26 mouse cellular contexts compared by ENCODE assay signal in the genomic region with DNA sequence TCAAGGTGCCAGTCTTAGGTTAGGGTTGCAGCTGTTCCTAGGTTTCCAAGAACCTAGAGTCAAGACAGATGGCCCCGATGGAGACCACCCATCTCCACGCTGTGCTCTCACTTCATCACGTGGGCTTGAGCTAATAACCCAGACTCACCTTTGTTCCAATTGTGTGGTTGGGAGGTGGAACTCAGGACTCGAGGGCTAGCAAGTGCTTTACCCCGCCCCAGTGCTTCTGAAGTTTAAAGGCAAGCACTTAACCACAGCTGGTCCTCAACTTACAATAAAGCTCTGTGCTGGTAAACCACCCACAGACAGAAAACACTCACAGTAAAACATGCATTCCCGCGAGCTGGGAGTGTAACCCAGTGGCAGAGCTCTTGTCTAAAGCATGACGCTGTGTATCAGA.
DNase-seq lines count a peak whose midpoint lies in the region; ATAC-seq lines count a peak whose summit lies in the region.
"Had no signal": no experiment of that assay in that cellular context is flagged by ENCODE, and none has a peak within 500 bp of the region (broad histone marks: within the 10 kb centered on the region; RNA-seq: fewer than 3 reads in every experiment).

No protein-coding gene starts in this region.

- H3K27ac ChIP-seq in heart, embryonic 10.5 days: 0 out of 2 replicates have a peak overlapping the region, but pooled peaks have one; percentile 25
- H3K27ac ChIP-seq in lung, embryonic 16.5 days (ENCODE audit: low read length): no peak overlapping the region
- H3K27ac ChIP-seq: embryonic facial prominence, embryonic 13.5 days; forebrain, embryonic 15.5 days; heart, adult 2 months; hindbrain, embryonic 13.5 days; midbrain, embryonic 15.5 days; neural tube, embryonic 13.5 days; stomach, embryonic 15.5 days had no signal

- peaks cover 32% of the 10 kb centered on the region for H3K4me1 ChIP-seq in heart, embryonic 10.5 days
- peaks cover 21% of the 10 kb centered on the region for H3K4me1 ChIP-seq in lung, embryonic 16.5 days (replicated peaks; ENCODE audit: control insufficient read depth, insufficient read depth, low read length)
- H3K4me1 ChIP-seq: hindbrain, embryonic 13.5 days; stomach, embryonic 15.5 days had no signal

- H3K9ac ChIP-seq in lung, embryonic 16.5 days (ENCODE audit: low read length): no peak overlapping the region
- H3K9ac ChIP-seq: embryonic facial prominence, embryonic 13.5 days; forebrain, embryonic 15.5 days; hindbrain, embryonic 13.5 days; liver, postnatal 0 days; midbrain, embryonic 15.5 days; neural tube, embryonic 13.5 days; stomach, embryonic 15.5 days had no signal

- peak; percentile 69 for ATAC-seq in lung, embryonic 16.5 days (ENCODE audit: low read depth)
- ATAC-seq: forebrain, embryonic 15.5 days; liver, postnatal 0 days; midbrain, embryonic 15.5 days had no signal

- WGBS in heart, embryonic 10.5 days: 80% methylated on average over 8 of the region's 8 CpGs
- 45% methylated on average over 8 of the region's 8 CpGs for WGBS in lung, embryonic 16.5 days

- H3K27me3 ChIP-seq in heart, embryonic 10.5 days (ENCODE audit: insufficient read depth, poor library complexity, severe bottlenecking): no peaks in the 10 kb centered on the region
- no peaks in the 10 kb centered on the region for H3K27me3 ChIP-seq in lung, embryonic 16.5 days (ENCODE audit: control insufficient read depth, insufficient read depth, low read depth, low read length)
- H3K27me3 ChIP-seq: embryonic facial prominence, embryonic 13.5 days; forebrain, embryonic 15.5 days; midbrain, embryonic 15.5 days; neural tube, embryonic 13.5 days; stomach, embryonic 15.5 days had no signal

- no peaks in the 10 kb centered on the region for H3K9me3 ChIP-seq in heart, embryonic 10.5 days
- no peaks in the 10 kb centered on the region for H3K9me3 ChIP-seq in lung, embryonic 16.5 days (ENCODE audit: control insufficient read depth, low read length)
- H3K9me3 ChIP-seq: embryonic facial prominence, embryonic 13.5 days; forebrain, embryonic 15.5 days; hindbrain, embryonic 13.5 days; midbrain, embryonic 15.5 days; neural tube, embryonic 13.5 days; stomach, embryonic 15.5 days had no signal

- H3K4me2 ChIP-seq in lung, embryonic 16.5 days (ENCODE audit: low read depth, low read length): no peak overlapping the region
- H3K4me2 ChIP-seq: embryonic facial prominence, embryonic 13.5 days; forebrain, embryonic 15.5 days; hindbrain, embryonic 13.5 days; midbrain, embryonic 15.5 days; neural tube, embryonic 13.5 days; stomach, embryonic 15.5 days had no signal

- H3K36me3 ChIP-seq in heart, embryonic 10.5 days: no peaks in the 10 kb centered on the region
- no peaks in the 10 kb centered on the region for H3K36me3 ChIP-seq in lung, embryonic 16.5 days (ENCODE audit: control insufficient read depth, insufficient read depth, low read length)
- H3K36me3 ChIP-seq: embryonic facial prominence, embryonic 13.5 days; forebrain, embryonic 15.5 days; hindbrain, embryonic 13.5 days; midbrain, embryonic 15.5 days; neural tube, embryonic 13.5 days; stomach, embryonic 15.5 days had no signal

- no peak overlapping the region for H3K4me3 ChIP-seq in heart, embryonic 10.5 days
- no peak overlapping the region for H3K4me3 ChIP-seq in lung, embryonic 16.5 days (ENCODE audit: low read length)
- H3K4me3 ChIP-seq: embryonic facial prominence, embryonic 13.5 days; forebrain, embryonic 15.5 days; heart, adult 2 months; hindbrain, embryonic 13.5 days; midbrain, embryonic 15.5 days; neural tube, embryonic 13.5 days; stomach, embryonic 15.5 days had no signal

- DNase-seq in heart, embryonic 10.5 days (ENCODE audit: low spot score): peak; percentile 66
- DNase-seq in heart, adult 18-20 months: no peak
- DNase-seq in CD4-positive helper T cell, adult 2 months (ENCODE audit: low read depth, low spot score): peak; percentile 39
- DNase-seq in forelimb bud, embryonic 11.5 days (ENCODE audit: low read depth, low spot score): peak; percentile 43
- no peak for DNase-seq in spleen, adult 18-20 months
- DNase-seq in left cerebral cortex, adult 9 months (ENCODE audit: low spot score in 2 of 2): no peak
- DNase-seq: adrenal gland, postnatal 14 days; B cell, adult 2 months; cerebellum, adult 2 months; cerebellum, postnatal 25 days; gastrocnemius, postnatal 14 days; heart, adult 2 months; heart, postnatal 36 days; kidney, adult 8-10 months; kidney, postnatal 14 days; liver, postnatal 0 days; retina, postnatal 1 day; right cerebral cortex, postnatal 4 days; thymus, postnatal 25 days had no signal

Comparison
In these comparisons a context has a peak if more than half of its experiments do, and no peak if none do; other contexts are left out.
1. DNase-seq: peak in heart, embryonic 10.5 days (single experiment), CD4-positive helper T cell, adult 2 months (single experiment) and forelimb bud, embryonic 11.5 days (single experiment); none in heart, adult 18-20 months (0 of 2), spleen, adult 18-20 months (0 of 2) and left cerebral cortex, adult 9 months (0 of 2).